Mouse (Mus musculus) intestine, postnatal 0 days (tissue): Measurements from ENCODE around the gene Ric1. TPM values are rescaled to one million over a fixed set of nuclear protein-coding genes. Genes with fewer than 3 reads are reported as not detected.

Experiments
- ATAC-seq: fragments of 200-750 bp; cut with Nextera tagmentation; 2 replicates; pipeline ENCODE4 v1.8.0; 2017; ENCODE audit warnings: mild to moderate bottlenecking, moderate TSS enrichment, moderate library complexity
- H3K27ac ChIP-seq: fragments of 300-500 bp; sonication (generic); 2 replicates; pipeline ENCODE4 v1.5.1; 2014; ENCODE audit warnings: mild to moderate bottlenecking, low read depth, low read length, moderate library complexity
- H3K27me3 ChIP-seq: fragments of 300-500 bp; sonication (generic); replicated peaks from 2 replicates; pipeline ENCODE4 v1.6.1; 2014; ENCODE audit warnings: low read length, mixed read lengths; ENCODE audit not compliant: control insufficient read depth, insufficient read depth
- H3K36me3 ChIP-seq: fragments of 300-500 bp; sonication (generic); 2 replicates; pipeline ENCODE4 v1.6.1; 2014; ENCODE audit warnings: mild to moderate bottlenecking, moderate library complexity; ENCODE audit not compliant: control insufficient read depth, insufficient read depth
- H3K4me1 ChIP-seq: fragments of 300-500 bp; sonication (generic); replicated peaks from 2 replicates; pipeline ENCODE4 v1.6.1; 2014; ENCODE audit warnings: antibody characterized with exemption, low read length, mixed read lengths; ENCODE audit not compliant: control insufficient read depth, insufficient read depth
- H3K4me2 ChIP-seq: fragments of 300-500 bp; sonication (generic); replicated peaks from 2 replicates; pipeline ENCODE4 v1.6.1; 2014; ENCODE audit warnings: low read depth, mild to moderate bottlenecking, moderate library complexity
- H3K4me3 ChIP-seq: fragments of 300-500 bp; sonication (generic); 2 replicates; pipeline ENCODE4 v1.5.1; 2014; ENCODE audit warnings: low read depth, low read length
- H3K9ac ChIP-seq: fragments of 300-500 bp; sonication (generic); 2 replicates; pipeline ENCODE4 v1.6.1; 2014; ENCODE audit warnings: mild to moderate bottlenecking, low read depth, low read length
- H3K9me3 ChIP-seq: fragments of 300-500 bp; sonication (generic); 2 replicates; pipeline ENCODE4 v1.6.1; 2016; ENCODE audit warnings: mixed run types; ENCODE audit not compliant: control insufficient read depth
- CTCF ChIP-seq: sonication (generic); IDR thresholded peaks from 2 replicates; pipeline ENCODE4 v1.5.1; 2016; ENCODE audit warnings: low read depth, mild to moderate bottlenecking, control low read depth, antibody characterized with exemption, moderate library complexity
- WGBS: fragments of 180-500 bp; shearing (Covaris S2); extraction: QIAGEN DNeasy Blood & Tissue Kit; methylation state at CpG from one replicate; pipeline ENCODE4 v1.1.7; 2014; 5-methylcytosine and 5-hydroxymethylcytosine counted together
- polyA plus RNA-seq: library from polyadenylated mRNA; unstranded; fragments of >200 nt; fragmentation: Nextera tagmentation; extraction: Ambion mirVana; gene quantifications from 2 replicates; pipeline ENCODE4 v1.2.1, GENCODE M21; 2015

The Ric1 gene
- polyA plus RNA-seq: 10.2 and 12.0 TPM in 2 replicates

DNA sequence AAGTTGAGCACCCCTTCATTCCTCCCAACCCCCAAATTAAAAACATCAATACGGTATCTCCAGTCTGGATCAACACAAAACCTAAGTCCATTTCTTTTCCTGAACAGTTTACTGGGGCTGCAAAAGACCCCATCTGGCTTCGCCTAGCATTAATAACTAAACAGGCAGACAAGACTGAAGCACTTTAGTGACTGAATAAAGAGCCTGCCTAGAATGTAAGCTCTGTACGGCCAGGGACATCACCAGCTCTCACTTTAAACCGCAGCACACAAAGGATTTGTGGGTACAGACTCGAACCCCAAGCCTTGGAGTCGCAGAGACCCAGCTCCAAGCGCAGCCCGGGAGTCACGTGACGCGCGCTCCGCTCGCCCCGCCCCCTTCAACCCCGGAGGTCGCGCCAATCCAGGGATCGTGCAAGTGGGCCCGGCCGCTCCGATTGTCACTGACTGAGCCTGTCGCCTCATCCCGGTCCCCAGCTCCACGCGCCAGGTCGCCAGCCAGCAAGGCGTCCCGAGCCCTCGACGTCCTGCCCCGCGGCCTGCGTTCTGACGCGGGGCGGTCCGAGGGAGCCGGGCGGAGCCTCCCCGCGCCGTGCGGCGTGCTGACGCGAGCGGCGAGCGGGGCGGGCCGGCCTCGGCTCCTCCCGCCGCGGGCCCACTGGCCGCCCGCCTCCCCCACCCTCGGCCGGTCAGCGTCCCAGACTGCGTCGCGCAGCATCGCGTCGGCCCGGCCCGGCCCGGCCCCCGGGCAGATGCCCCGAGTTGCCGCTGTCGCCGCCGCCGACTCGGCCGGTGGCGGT is at the start of gene Ric1:
TSS of gene Ric1 (plus strand) at position 646 of the 799 bp plus-strand sequence.
- WGBS: 1% methylated on average over 75 of the region's 80 CpGs
- TF ChIP-seq CTCF: no peak

DNA sequence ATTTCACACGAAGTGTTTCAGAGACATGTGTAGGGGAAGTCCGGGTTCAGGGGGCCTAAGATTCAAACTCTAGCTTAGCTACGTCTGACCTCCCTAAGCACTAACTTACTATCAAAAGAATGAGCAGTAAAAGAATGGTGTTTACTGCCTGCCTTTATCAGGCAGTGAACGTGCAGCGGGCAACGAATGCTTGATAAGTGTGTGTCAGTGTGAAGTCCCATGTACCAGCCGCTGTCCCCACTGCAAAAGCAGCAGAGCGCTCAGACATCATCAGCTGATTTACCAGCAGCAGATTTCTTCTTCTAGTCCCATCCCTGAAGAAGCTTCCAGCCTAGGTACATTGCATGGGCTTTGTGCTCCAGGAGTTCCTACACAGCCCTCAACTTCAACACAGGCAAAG is 49.7 kb upstream of the Ric1 start:
- no peak for ATAC-seq
- Histone ChIP-seq H3K27ac (peak overlapping the region; percentile 54; the same call in 1 of the 2 replicates), H3K4me2 (no peak overlapping the region), H3K9ac (no peak overlapping the region), H3K4me3 (no peak overlapping the region), H3K27me3 (no peaks in the 10 kb centered on the region), H3K9me3 (no peaks in the 10 kb centered on the region), H3K4me1 (0 out of 2 replicates have a peak, but pooled peaks cover 26% of the 10 kb centered on the region), H3K36me3 (no peaks in the 10 kb centered on the region)
- 40% methylated on average over 8 of the region's 8 CpGs for WGBS
- no peak for TF ChIP-seq CTCF

More for the DNA sequence above, at the start of gene Ric1:
- Histone ChIP-seq H3K4me3 (peak within 1 kb of the TSS; percentile 95), H3K9ac (peak within 1 kb of the TSS; percentile 98), H3K27ac (peak within 1 kb of the TSS; percentile 96), H3K36me3 (peaks cover 2% of the 10 kb centered on the region; the same call in 1 of the 2 replicates), H3K4me2 (peak within 1 kb of the TSS; percentile 75), H3K9me3 (no peaks in the 10 kb centered on the region), H3K27me3 (no peaks in the 10 kb centered on the region), H3K4me1 (peaks cover 7% of the 10 kb centered on the region; the same call in 1 of the 2 replicates)
- ATAC-seq: peak; percentile 98

DNA sequence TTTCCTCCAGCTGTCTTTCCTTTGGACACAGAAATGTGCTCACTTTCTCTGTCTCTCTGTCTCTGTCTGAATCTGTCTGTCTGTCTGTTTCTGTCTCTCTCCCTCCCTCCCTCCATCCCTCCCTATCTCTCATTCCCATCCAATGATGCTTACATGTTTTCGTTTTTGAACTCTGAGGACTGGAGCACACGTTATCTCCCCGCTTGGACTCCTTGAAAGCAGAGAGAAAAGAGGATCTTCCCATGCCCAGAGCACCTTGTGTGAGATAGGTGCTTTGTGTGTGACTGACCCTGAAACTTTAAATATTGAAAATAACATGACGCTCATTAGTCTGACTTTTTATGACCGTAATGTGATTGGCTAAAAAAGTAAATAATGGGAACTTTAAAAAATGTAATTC is 49.1 kb upstream of the Ric1 start:
- 58% methylated on average over 5 of the region's 5 CpGs for WGBS
- no peak for ATAC-seq
- no peaks in the 10 kb centered on the region for H3K36me3 ChIP-seq
- no peaks in the 10 kb centered on the region for H3K9me3 ChIP-seq
- H3K4me2 ChIP-seq: no peak overlapping the region
- H3K9ac ChIP-seq: no peak overlapping the region
- H3K4me3 ChIP-seq: no peak overlapping the region
- H3K27me3 ChIP-seq: no peaks in the 10 kb centered on the region
- no peak for TF ChIP-seq CTCF
- 0 out of 2 replicates have a peak, but pooled peaks cover 26% of the 10 kb centered on the region for H3K4me1 ChIP-seq
- peak overlapping the region; percentile 54; the same call in 1 of the 2 replicates for H3K27ac ChIP-seq

DNA sequence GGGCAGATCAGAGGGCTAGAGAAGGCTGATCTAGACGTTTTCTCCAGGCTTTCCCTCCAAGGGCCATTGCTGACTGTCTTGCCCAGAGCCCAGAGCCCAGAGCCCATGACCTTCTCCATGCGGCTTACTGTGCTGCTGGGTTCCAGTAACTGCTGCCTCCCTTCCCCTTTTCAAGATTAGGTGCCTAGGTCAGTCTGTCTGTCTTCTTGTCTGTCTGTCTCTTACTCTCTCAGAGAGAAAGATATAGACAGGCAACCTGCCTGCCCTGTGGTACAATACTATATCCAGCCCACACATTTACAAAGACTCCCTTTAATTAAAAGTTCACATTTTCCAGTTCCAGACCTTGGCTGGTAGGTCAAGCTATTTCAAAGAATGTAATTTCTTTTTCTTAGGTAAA is 47.3 kb upstream of the Ric1 start:
- H3K27me3 ChIP-seq: no peaks in the 10 kb centered on the region
- H3K9me3 ChIP-seq: no peaks in the 10 kb centered on the region
- H3K4me2 ChIP-seq: no peak overlapping the region
- TF ChIP-seq CTCF: no peak
- peak; percentile 27 for ATAC-seq
- no peak overlapping the region for H3K9ac ChIP-seq
- H3K4me3 ChIP-seq: no peak overlapping the region
- peak overlapping the region; percentile 66 for H3K27ac ChIP-seq
- H3K36me3 ChIP-seq: no peaks in the 10 kb centered on the region
- WGBS: 30% methylated on average over 2 of the region's 2 CpGs
- H3K4me1 ChIP-seq: 0 out of 2 replicates have a peak, but pooled peaks cover 25% of the 10 kb centered on the region

DNA sequence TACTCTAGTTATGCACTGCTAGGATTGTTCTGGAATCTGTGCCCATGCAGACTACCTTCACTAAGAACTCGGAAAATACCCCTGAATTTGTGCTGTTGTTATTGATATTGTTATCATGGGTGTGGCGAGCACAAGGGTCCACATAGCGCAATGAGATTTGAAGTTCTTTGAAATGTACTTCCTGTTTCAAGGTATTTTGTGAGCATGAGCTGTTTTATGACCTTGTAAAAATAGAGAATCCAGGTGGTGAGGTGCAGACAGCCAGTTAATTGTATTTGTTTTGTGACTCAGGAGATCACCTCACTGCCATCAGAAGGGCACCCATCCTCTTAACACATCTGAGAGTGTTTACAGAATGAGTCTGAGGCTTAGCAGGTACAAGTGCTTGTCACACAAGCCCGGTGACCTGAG is 46.9 kb upstream of the Ric1 start:
- peak overlapping the region; percentile 66 for H3K27ac ChIP-seq
- no peak overlapping the region for H3K4me3 ChIP-seq
- peak; percentile 91 for ATAC-seq
- 31% methylated on average over 4 of the region's 4 CpGs for WGBS
- no peak overlapping the region for H3K9ac ChIP-seq
- H3K4me1 ChIP-seq: 0 out of 2 replicates have a peak, but pooled peaks cover 20% of the 10 kb centered on the region
- H3K27me3 ChIP-seq: no peaks in the 10 kb centered on the region
- no peak overlapping the region for H3K4me2 ChIP-seq
- H3K9me3 ChIP-seq: no peaks in the 10 kb centered on the region
- TF ChIP-seq CTCF: no peak
- no peaks in the 10 kb centered on the region for H3K36me3 ChIP-seq

DNA sequence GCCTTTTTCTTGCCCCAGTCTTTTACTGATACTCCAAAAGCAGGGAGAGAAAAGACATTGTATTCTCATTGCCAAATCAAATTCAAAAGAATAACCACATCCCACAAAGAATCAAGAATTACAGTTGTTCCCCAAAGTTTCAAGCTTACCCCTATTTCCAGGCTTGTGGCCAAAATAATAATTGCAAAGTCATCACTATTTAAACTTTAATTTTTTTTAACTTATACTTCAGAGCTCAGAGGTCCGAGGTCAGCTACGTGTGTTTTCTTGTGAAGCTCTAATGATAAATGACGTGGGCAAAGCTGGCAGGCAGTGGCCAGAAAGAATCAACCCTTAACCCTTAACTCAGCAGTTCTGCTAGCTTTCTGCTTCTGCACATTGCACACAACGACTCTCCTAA is 43.5 kb upstream of the Ric1 start:
- 9% methylated on average over 4 of the region's 4 CpGs for WGBS
- no peak overlapping the region for H3K4me3 ChIP-seq
- no peak for ATAC-seq

More for the DNA sequence above, 43.5 kb upstream of the Ric1 start:
- no peak for TF ChIP-seq CTCF
- no peaks in the 10 kb centered on the region for H3K36me3 ChIP-seq
- H3K27ac ChIP-seq: no peak overlapping the region
- H3K9me3 ChIP-seq: no peaks in the 10 kb centered on the region
- H3K9ac ChIP-seq: no peak overlapping the region
- H3K27me3 ChIP-seq: no peaks in the 10 kb centered on the region
- H3K4me2 ChIP-seq: no peak overlapping the region
- H3K4me1 ChIP-seq: 0 out of 2 replicates have a peak, but pooled peaks cover 6% of the 10 kb centered on the region
